Mouse (Mus musculus) central nervous system, embryonic 11.5 days (tissue): ENCODE data around the gene Slc27a4. TPM values are rescaled to one million over a fixed set of nuclear protein-coding genes. Genes with fewer than 3 reads are reported as not detected.

Experiments used
- polyA plus RNA-seq: library from polyadenylated mRNA; depleted of rRNA; stranded (reverse); fragments of >200 nt; gene quantifications from 2 replicates; pipeline ENCODE4 v1.2.3, GENCODE M21; 2012; rRNA removed

The Slc27a4 gene
- 22.4 and 24.8 TPM in 2 replicates for polyA plus RNA-seq

GRCm38 (mm10) chr2:29802075-29802826 is at the start of gene Slc27a4:
Gene Slc27a4 (plus strand): TSS chr2:29802634.

GRCm38 (mm10) chr2:29787104-29787917 is 15.1 kb upstream of the Slc27a4 start, which contains the start of gene Coq4:
Gene Coq4 (plus strand): TSS chr2:29787493.

GRCm38 (mm10) chr2:29787937-29788681 is 14.3 kb upstream of the Slc27a4 start, which contains the start of gene Trub2:
Gene Trub2 (minus strand): TSS chr2:29788502.

GRCm38 (mm10) chr2:29820025-29820817 is 17.8 kb downstream of the Slc27a4 start, which contains the start of gene Urm1:
Gene Urm1 (plus strand): TSS chr2:29820075.

Other genes with a start within 250 kb of the Slc27a4 start
- gene Rapgef1, start 182.9 kb upstream of the Slc27a4 start, polyA plus RNA-seq, result 48.0 and 51.9 TPM in 2 replicates
- 0.11 and 0.12 TPM in 2 replicates for gene Gm13420, start 50.9 kb upstream of the Slc27a4 start, polyA plus RNA-seq
- gene Gm13547, start 43.3 kb upstream of the Slc27a4 start, polyA plus RNA-seq, result 0.20 TPM in 1 of 2 replicates, not detected in the other
- gene Coq4, start 15.1 kb upstream of the Slc27a4 start, polyA plus RNA-seq, result 24.5 and 33.0 TPM in 2 replicates
- gene Trub2, start 14.1 kb upstream of the Slc27a4 start, polyA plus RNA-seq, result 53.7 and 59.3 TPM in 2 replicates
- gene Urm1, start 17.4 kb downstream of the Slc27a4 start, polyA plus RNA-seq, result 42.0 and 55.3 TPM in 2 replicates
- 22.9 and 23.2 TPM in 2 replicates for gene Cercam, start 66.5 kb downstream of the Slc27a4 start, polyA plus RNA-seq
- 106 and 132 TPM in 2 replicates for gene Odf2, start 86.6 kb downstream of the Slc27a4 start, polyA plus RNA-seq
- gene Gle1, start 132.8 kb downstream of the Slc27a4 start, polyA plus RNA-seq, result 40.0 and 50.5 TPM in 2 replicates
- gene Sptan1, start 162.9 kb downstream of the Slc27a4 start, polyA plus RNA-seq, result 265 and 291 TPM in 2 replicates
- gene Wdr34, start 246.2 kb downstream of the Slc27a4 start, polyA plus RNA-seq, result 31.5 and 32.4 TPM in 2 replicates